Mouse (Mus musculus): ENCODE data around the gene Col8a2.

Gene Col8a2

GRCm38 (mm10) chr4:126286492-126286891 is at the start of gene Col8a2:
Gene Col8a2 (plus strand): TSS chr4:126286793.
- no peak for DNase-seq (ENCODE audit: low spot score)

DNA sequence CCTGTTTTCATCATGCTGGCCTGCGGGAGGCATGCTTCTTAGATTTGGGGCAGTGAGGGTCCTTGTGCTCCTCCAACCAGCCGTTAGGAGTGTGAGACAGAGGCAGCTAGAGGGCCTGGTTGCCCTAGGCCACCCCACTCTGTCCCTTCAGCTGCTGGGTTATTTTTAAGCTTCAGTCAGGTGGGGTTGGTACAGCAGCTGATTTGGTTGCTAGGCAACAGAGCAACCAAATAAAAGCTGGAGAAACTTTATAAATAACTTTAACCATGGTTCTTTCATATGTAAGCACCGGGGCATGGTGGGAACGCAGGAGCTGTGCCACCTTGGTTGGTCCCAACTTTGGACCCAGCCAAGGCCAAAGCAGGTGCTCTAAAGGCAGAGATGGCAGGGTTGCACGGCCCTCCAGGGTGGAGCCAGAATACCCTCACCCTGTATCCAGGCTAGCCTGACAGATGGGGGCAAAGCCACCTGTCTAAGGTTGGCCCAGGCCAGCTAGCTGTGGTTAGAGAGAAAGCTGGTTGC is 48.8 kb upstream of the Col8a2 start:
- DNase-seq (ENCODE audit: low spot score) = no peak

DNA sequence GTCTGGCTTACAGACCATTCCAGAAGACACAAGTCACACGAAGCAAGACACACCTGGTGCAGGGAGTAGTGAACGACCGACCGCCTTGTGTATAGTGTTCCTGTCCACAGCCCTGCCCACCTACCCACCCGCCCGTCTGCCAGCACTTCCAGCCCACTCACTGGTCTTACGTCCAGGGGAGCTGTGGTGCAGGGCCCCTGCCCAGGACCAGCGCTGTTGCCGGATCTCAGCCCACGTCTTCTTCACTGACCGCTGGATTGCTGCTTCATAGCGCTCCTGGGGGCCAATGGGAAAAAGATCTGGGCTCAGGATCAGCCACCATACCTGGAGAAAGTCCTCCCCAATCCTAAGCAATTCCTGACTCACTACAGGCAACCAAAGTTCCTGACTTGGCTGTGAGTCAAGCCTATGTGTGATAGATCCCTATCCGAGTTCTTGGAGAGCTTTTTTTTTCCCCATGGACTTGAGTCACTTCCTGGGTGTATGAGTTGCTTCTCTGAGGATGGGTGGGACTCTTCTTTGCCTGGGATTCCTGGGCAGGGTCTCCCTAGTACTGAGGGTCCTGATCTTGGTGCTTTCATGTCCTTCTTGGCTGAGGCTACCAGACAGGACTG is 46.6 kb upstream of the Col8a2 start:
- no peak for DNase-seq (ENCODE audit: low spot score)

DNA sequence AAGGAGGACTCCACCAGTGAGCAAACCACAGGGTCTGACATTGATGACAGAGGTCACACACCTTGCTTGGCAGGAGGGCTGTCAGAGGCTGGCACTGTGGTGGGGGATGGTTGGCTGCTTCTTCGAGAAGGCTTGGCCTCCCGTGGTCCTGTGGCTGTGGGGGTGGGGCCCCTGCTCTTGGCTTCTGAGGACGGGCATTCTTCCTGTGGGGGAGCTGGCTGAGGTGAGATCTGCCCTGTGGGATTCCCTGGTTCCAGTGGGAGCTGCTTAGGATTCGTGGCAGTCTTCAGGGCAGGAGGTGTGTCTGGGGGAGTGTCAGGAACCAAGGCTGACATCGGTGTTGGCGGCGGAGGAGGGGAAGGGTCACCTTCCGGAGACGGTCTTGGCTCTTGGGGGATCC is 44.6 kb upstream of the Col8a2 start:
- no peak for DNase-seq (ENCODE audit: low spot score)

DNA sequence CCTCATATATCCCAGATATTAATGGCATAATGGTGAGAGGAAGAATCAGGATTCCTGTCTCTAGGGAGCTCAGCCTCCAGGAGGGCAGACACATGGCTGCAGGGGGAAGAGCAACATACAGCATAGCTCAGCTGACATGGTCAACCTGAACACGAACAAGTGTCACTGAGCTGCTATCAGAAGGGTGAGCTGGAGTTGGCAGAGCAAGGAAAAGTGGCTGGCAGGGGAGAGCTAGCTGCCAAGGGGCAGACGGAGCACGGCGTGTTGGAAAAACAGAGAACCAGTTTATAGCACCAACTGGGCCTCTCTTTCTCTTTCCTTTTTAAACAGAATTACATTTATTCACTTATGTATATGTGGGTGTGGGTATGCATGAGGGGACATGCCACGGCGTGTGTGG is 44.1 kb upstream of the Col8a2 start:
- DNase-seq (ENCODE audit: low spot score) = no peak

GRCm38 (mm10) chr4:126246202-126246889 is 40.2 kb upstream of the Col8a2 start:
- DNase-seq (ENCODE audit: low spot score) = no peak

DNA sequence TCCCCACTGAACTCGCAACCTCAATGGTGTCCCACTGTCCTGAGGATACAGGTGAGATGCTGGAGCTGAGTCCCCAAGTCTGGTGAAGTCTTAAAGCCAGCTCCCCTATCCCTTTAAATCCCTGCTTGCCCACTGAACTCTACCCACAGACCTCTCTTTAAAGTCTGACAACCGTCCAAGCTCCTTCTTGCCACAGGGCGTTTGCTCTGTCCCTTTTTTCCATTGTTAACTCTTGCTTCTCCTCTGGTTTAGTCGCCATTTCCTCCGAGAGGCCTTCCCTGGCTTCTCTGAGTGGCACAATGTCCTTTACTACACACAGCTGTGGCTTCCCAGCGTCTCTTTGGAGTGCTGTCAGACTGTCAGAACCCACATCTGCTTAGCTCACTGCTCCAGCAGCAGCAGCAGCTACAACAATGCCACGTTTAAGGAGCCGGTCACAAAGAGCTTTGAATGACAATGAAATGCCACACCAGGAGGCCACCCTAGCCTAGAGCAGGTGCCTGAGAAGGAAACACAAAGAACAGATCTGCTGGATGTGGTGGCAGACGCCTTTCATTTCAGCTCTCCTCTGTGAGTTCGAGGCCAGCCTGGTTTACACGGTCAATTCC is 38.2 kb upstream of the Col8a2 start:
- no peak for DNase-seq (ENCODE audit: low spot score)

DNA sequence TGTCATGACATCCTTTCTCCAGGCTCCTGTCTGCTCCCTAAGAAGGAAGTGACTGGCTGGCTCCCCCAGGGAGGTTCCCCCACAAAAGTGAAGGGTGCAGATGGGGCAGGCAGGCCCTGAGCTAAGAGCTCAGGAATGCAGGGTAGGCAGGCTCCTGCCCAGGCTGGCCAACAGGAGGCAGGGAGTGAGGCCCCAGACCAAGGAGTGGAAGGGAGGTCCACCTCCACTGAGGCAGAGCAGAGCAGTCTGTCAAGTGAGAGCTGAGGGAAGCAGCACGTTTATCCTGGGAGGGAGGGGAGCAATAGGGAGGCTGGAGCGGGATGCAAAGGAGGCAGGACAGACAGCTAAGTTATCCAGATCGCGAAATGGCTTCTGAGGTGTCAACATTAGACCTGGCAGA is 35.9 kb upstream of the Col8a2 start:
- DNase-seq (ENCODE audit: low spot score) = no peak

DNA sequence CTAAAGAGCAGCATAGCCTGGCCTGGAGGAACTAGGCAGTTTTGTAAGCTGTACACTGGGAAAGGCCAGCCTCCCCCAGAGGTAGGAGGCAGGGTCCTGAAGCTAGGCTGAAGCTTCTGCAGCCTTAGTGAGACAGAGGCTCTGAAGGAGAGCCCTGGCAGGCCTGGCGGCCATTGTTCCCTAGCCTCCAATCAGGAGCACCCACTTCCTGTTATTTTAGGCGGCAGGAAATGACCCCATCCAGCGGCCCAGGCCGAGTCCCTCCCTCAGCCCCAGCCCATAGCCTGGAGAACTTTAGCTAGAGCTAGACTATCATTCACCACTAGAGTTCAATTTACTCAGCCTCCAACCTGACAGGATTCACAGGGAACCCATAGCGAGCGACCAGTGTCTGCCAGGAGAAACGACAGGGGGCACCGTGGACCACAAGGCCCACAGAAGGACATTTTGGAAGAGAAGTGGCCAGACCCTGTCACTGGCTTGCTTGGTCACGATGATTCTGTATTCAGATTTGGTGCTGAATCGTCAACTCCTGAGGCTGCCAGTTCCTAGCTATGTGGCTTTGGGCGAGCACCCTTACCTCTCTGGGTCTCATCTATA is 34.8 kb upstream of the Col8a2 start:
- no peak for DNase-seq (ENCODE audit: low spot score)

- no peak for DNase-seq (ENCODE audit: low spot score)
Measured at GRCm38 (mm10) chr4:126252411-126253237, 34.0 kb upstream of the Col8a2 start.

DNA sequence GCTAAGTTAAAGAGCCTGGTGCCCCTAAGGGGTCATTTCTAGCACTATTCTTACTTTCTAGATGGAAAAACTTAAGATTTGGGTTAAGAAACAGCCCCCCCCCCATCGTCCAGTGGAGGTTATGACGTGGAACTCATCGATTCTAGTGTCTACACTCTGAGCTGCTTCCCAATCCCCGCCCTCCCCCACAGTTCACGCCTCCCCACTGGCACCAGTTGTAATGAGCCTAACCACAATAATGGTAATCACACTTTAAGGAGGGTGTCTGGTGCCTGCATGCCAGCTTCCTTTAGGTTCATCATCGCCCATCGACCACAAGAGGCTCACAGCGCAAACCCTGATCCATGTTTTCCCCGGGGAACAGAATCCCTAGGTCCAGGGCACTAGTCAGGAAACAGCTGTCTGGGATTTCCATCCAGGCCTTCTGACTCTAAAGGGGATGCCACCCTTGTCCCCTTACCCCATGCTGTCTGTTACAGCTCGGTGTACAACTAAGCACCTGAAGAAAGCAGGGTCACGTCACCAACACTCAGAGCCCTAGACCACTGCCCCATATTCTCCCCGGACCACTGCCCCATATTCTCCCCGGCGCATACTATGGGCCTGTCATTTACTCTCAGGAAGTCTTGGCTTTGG is 32.8 kb upstream of the Col8a2 start:
- DNase-seq (ENCODE audit: low spot score) = no peak

DNA sequence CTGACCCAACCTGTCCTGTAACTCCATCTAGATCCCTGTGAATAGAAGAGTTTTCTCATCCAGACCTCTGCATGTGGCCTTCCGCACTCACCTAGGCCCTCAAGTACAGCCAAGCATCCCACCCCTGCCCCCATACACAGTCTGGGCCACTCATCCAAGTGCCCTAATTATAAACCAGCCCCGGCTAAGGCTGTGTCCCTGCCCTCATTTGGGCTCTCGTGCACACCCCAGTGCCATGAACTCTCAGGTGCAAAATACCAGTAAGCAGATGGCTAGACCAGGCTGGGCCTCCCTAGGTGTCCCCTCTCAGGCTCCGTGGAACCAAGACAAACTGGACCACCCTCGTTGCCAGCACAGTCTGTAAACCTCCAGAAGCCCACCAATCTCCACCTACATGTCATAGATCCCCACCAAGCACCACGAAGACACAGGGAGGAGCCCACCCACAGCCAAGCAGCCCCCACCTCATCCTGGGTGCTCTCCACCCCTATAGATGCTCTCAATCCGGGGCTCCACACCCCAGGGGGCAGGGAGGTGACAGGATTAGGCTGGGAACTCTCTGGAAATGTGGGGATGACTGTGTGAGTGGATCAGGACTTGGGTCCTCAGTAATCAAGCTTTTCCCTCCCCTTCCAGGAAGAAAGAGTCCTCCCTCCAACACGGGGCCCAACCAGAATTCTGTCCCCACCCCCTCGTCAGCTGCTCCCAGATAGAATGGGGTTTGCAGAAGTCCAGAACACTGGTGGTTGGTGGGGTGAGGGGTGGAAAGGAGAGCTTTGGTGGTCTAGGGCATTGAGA is 32.1 kb upstream of the Col8a2 start:
- DNase-seq (ENCODE audit: low spot score) = no peak

GRCm38 (mm10) chr4:126255113-126256001 is 31.2 kb upstream of the Col8a2 start:
- no peak for DNase-seq (ENCODE audit: low spot score)

DNA sequence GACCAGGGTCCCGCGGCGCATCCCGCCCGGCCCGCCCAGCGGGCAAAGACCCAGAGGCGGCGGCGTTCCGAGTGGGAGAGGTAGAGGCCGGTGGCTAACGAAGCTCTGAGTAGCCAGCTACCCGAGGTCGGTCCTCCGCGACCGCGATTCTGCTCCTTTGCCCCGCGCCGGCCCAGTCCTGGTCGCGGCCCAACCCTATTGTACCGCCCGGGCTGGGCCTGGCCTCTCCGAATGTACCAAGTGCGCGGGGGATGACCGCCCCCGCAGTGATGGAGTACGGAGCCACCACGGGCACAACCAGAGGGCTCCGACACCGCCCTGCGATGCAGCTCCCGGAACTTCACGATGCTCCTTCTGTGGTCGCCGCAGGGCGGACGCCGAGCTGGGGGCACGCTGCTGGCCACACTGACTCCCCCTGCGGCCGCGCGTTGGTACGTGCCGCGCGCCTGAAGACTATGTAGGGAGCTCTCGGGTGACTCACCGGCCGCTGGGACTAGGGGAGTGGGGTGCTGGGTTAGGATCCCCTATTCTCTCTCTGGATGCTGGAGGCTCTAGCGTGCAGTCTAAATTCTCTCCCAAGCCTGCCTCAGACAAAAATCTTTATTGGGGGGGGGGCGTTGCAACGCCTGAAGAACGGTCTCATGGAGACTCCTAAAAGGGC is 30.3 kb upstream of the Col8a2 start, which contains the start of gene Map7d1:
Gene Map7d1, minus strand, starts transcription at position 213 of the 661 bp plus-strand sequence.
- DNase-seq (ENCODE audit: low spot score) = peak; percentile 77

- DNase-seq (ENCODE audit: low spot score) = no peak
Measured at GRCm38 (mm10) chr4:126256967-126257881, 29.4 kb upstream of the Col8a2 start.

DNA sequence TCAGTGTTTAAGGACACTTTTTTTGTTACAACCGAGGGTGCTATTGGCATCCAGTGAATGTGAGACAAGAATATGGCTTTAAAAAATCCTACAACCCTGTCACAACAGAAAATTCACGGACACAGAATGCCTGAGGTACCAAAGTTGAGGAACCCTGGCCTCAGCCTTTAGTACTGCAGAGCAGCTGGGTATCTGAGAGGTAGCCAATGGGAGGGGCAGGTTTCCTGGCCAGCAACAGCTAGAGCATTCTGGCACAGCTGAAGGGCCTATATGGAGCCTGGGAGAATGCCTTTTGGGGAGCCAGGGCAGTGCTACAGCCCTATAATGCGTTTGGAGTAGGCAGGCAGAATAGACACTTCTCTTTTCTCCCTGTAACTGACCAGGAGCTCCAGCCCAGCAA is 27.5 kb upstream of the Col8a2 start:
- DNase-seq (ENCODE audit: low spot score) = no peak

- DNase-seq (ENCODE audit: low spot score) = no peak
Measured at GRCm38 (mm10) chr4:126259523-126260160, 27.0 kb upstream of the Col8a2 start.

Measured in layer of hippocampus, adult 9-10 months (tissue).